Mouse (Mus musculus) cerebellum, adult 2 months (tissue): ENCODE results near the gene Hivep2.

Experiments
- CTCF ChIP-seq: fragments of 200-500 bp; IDR thresholded peaks from 2 replicates; pipeline ENCODE4 v1.5.1; 2011; ENCODE audit warnings: low read depth, mild to moderate bottlenecking, control low read depth, low read length, moderate library complexity, borderline replicate concordance; ENCODE audit not compliant: insufficient read depth
- POLR2A ChIP-seq: fragments of 200-500 bp; IDR thresholded peaks from 2 replicates; pipeline ENCODE4 v1.6.1; 2011; ENCODE audit warnings: low read length, control low read depth, borderline replicate concordance; ENCODE audit not compliant: insufficient read depth

GRCm38 (mm10) chr10:14044046-14044782, 78.3 kb downstream of the Hivep2 start:
- TF ChIP-seq CTCF (no peak), POLR2A (no peak)
